Mouse (Mus musculus): ENCODE measurements around the gene Sbds.

The Sbds gene

GRCm38 (mm10) chr5:130197454-130197853, 57.9 kb downstream of the Sbds start:
- DNase-seq: no peak

- no peak for DNase-seq
These were observed 59.0 kb downstream of the Sbds start for GRCm38 (mm10) chr5:130196307-130196706.
